In the genomic region with DNA sequence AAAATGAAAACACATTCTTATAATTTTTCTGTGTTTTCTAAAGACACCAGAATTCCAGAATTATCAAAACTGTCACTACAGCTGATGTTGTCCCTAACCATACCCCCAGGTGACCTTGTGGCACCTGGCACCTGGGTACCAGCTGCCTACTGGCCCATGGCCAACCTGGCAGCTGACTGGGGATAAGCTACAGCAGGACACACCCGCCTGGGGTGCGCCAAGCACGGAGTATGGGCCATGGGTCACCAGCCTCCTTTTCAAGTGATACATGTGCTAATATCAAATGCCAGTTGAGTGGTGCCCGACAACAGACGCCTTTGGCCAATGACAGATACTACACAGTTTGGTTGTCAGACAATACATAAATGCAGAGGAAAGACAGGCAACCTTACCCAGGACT, we compare ENCODE assay signal across 26 mouse cellular contexts. TPM values are rescaled to one million over a fixed set of nuclear protein-coding genes. Genes with fewer than 3 reads are reported as not detected.
DNase-seq lines count a peak whose midpoint lies in the region; ATAC-seq and TF ChIP-seq lines count a peak whose summit lies in the region.
"Had no signal": no experiment of that assay in that cellular context is flagged by ENCODE, and none has a peak within 500 bp of the region (broad histone marks: within the 10 kb centered on the region; RNA-seq: fewer than 3 reads in every experiment).

No protein-coding gene starts in this region.

- peak; percentile 63; the same call in 1 of the 2 replicates for ATAC-seq in stomach, postnatal 0 days (ENCODE audit: low FRiP score, low TSS enrichment)
- ATAC-seq: forebrain, embryonic 14.5 days; forebrain, postnatal 0 days; Patski had no signal

- WGBS in heart, adult 2 months: 68% methylated on average over 5 of the region's 5 CpGs
- 58% methylated on average over 5 of the region's 5 CpGs for WGBS in kidney, adult 2 months
- 71% methylated on average over 5 of the region's 5 CpGs for WGBS in stomach, postnatal 0 days

- TF ChIP-seq POLR2A in heart, adult 2 months (IDR thresholded peaks at IDR 0.05; ENCODE audit: insufficient read depth, low read depth, low read length): no peak
- no peak for TF ChIP-seq POLR2A in kidney, adult 2 months (IDR thresholded peaks at IDR 0.05; ENCODE audit: low read depth, low read length)
- TF ChIP-seq POLR2A in brain, embryonic 14.5 days (IDR thresholded peaks at IDR 0.05; ENCODE audit: borderline replicate concordance, extremely low read depth, insufficient read depth, insufficient read length, poor library complexity, severe bottlenecking): no peak

- intact Hi-C loops in heart, adult 2 months (cut with DNase I): no loop called here

- H3K9me3 ChIP-seq in stomach, postnatal 0 days (ENCODE audit: control insufficient read depth, low read length): no peaks in the 10 kb centered on the region

- H3K9ac ChIP-seq in heart, adult 2 months (ENCODE audit: low read depth, low read length): no peak overlapping the region
- no peak overlapping the region for H3K9ac ChIP-seq in stomach, postnatal 0 days (ENCODE audit: low read length)
- H3K9ac ChIP-seq: embryonic facial prominence, embryonic 12.5 days; embryonic facial prominence, embryonic 15.5 days; forebrain, postnatal 0 days; hindbrain, embryonic 14.5 days had no signal

- H3K36me3 ChIP-seq in heart, adult 2 months (ENCODE audit: control insufficient read depth, insufficient read depth, low read length): no peaks in the 10 kb centered on the region
- no peaks in the 10 kb centered on the region for H3K36me3 ChIP-seq in kidney, adult 2 months (ENCODE audit: control insufficient read depth, insufficient read depth, low read length)
- H3K36me3 ChIP-seq in stomach, postnatal 0 days (ENCODE audit: control insufficient read depth, insufficient read depth, low read length): no peaks in the 10 kb centered on the region
- H3K36me3 ChIP-seq: embryonic facial prominence, embryonic 12.5 days; embryonic facial prominence, embryonic 15.5 days; G1E; hindbrain, embryonic 10.5 days had no signal

- no peaks in the 10 kb centered on the region for H3K79me2 ChIP-seq in heart, adult 2 months (replicated peaks; ENCODE audit: control insufficient read depth, insufficient read depth, low read length)

- no peak overlapping the region for H3K4me3 ChIP-seq in heart, adult 2 months
- H3K4me3 ChIP-seq in kidney, adult 2 months (ENCODE audit: insufficient read depth, low read depth, low read length): no peak overlapping the region
- no peak overlapping the region for H3K4me3 ChIP-seq in stomach, postnatal 0 days (ENCODE audit: low read depth, low read length)
- H3K4me3 ChIP-seq: embryonic facial prominence, embryonic 12.5 days; embryonic facial prominence, embryonic 15.5 days; gastrocnemius, adult 2 months; hindbrain, embryonic 10.5 days had no signal

- DNase-seq in heart, adult 11 months: peak; percentile 88
- no peak for DNase-seq in heart, adult 2 months
- peak; percentile 14 for DNase-seq in kidney, postnatal 10 days
- DNase-seq in kidney, adult 2 months: no peak
- DNase-seq in brain, embryonic 14.5 days (ENCODE audit: low read depth): peak; percentile 12
- peak; percentile 50 for DNase-seq in stomach, postnatal 0 days (ENCODE audit: low spot score)
- no peak for DNase-seq in adipocyte (ENCODE audit: low spot score)
- DNase-seq: adrenal gland, adult 2 months; adrenal gland, postnatal 14 days; B cell, adult 2 months; cerebellum, adult 11-12 months; cerebellum, adult 8-10 months; forebrain, postnatal 0 days; gastrocnemius, adult 2 months; gastrocnemius, postnatal 14 days; heart, adult 18-20 months; heart, postnatal 10 days; heart, postnatal 36 days had no signal

- H3K27me3 ChIP-seq in heart, adult 2 months (ENCODE audit: control insufficient read depth, insufficient read depth, low read length): no peaks in the 10 kb centered on the region
- no peaks in the 10 kb centered on the region for H3K27me3 ChIP-seq in kidney, adult 2 months (replicated peaks; ENCODE audit: control insufficient read depth, insufficient read depth, low read length)
- H3K27me3 ChIP-seq in stomach, postnatal 0 days (ENCODE audit: control insufficient read depth, insufficient read depth, low read length): no peaks in the 10 kb centered on the region
- H3K27me3 ChIP-seq: embryonic facial prominence, embryonic 12.5 days; embryonic facial prominence, embryonic 15.5 days had no signal

- H3K27ac ChIP-seq in heart, adult 2 months: no peak overlapping the region
- no peak overlapping the region for H3K27ac ChIP-seq in kidney, adult 2 months (ENCODE audit: insufficient read depth, low read depth, low read length)
- no peak overlapping the region for H3K27ac ChIP-seq in stomach, postnatal 0 days (replicated peaks)
- H3K27ac ChIP-seq: embryonic facial prominence, embryonic 12.5 days; embryonic facial prominence, embryonic 15.5 days; gastrocnemius, adult 2 months; hindbrain, embryonic 10.5 days; hindbrain, embryonic 14.5 days had no signal

- no peak for TF ChIP-seq EP300 in heart, adult 2 months (IDR thresholded peaks at IDR 0.05; ENCODE audit: insufficient read depth, low read depth, low read length)
- no peak for TF ChIP-seq EP300 in stomach, postnatal 0 days (optimal IDR thresholded peaks at IDR 0.05)

- H3K4me2 ChIP-seq in stomach, postnatal 0 days (replicated peaks; ENCODE audit: low read depth): no peak overlapping the region
- H3K4me2 ChIP-seq: embryonic facial prominence, embryonic 12.5 days; embryonic facial prominence, embryonic 15.5 days; heart, embryonic 11.5 days; hindbrain, embryonic 14.5 days had no signal

- TF ChIP-seq CTCF in heart, adult 2 months (IDR thresholded peaks at IDR 0.05): no peak
- TF ChIP-seq CTCF in kidney, adult 2 months (conservative IDR thresholded peaks at IDR 0.05; ENCODE audit: insufficient read depth, insufficient read length, low read depth, low read length): no peak
- no peak for TF ChIP-seq CTCF in brain, embryonic 14.5 days (IDR thresholded peaks at IDR 0.05; ENCODE audit: borderline replicate concordance, extremely low read depth, insufficient read depth, insufficient read length)
- no peak for TF ChIP-seq CTCF in stomach, postnatal 0 days (IDR thresholded peaks at IDR 0.05; ENCODE audit: low read depth)

- H3K4me1 ChIP-seq in heart, adult 2 months (ENCODE audit: control insufficient read depth, insufficient read depth, low read length): no peaks in the 10 kb centered on the region
- H3K4me1 ChIP-seq in kidney, adult 2 months (ENCODE audit: control insufficient read depth, insufficient read depth, low read length): no peaks in the 10 kb centered on the region
- H3K4me1 ChIP-seq in stomach, postnatal 0 days (replicated peaks; ENCODE audit: control insufficient read depth, insufficient read depth): no peaks in the 10 kb centered on the region
- H3K4me1 ChIP-seq: embryonic facial prominence, embryonic 12.5 days; embryonic facial prominence, embryonic 15.5 days; hindbrain, embryonic 10.5 days had no signal

RNA-seq across cellular contexts. Expression of a gene that starts 26.3 kb away (rescaled TPM):
- 10 to 100 TPM; 48.0 to 48.1 TPM for total RNA-seq in heart, adult 2 months (2021)
- 10.8 and 16.4 TPM in 2 replicates for polyA plus RNA-seq in heart, adult 2 months (2012; rRNA removed)
- 8.7 and 14.8 TPM in 2 replicates for polyA plus RNA-seq in kidney, adult 2 months (2012; rRNA removed)
- polyA plus RNA-seq in brain, embryonic 14.5 days (2012; rRNA removed): 63.0 and 66.6 TPM in 2 replicates
- polyA plus RNA-seq in stomach, postnatal 0 days (2015; fragmentation: Nextera tagmentation; extraction: Ambion mirVana): 80.6 and 81.2 TPM in 2 replicates

RNA-seq across cellular contexts. Expression of a gene that starts 48.6 kb away (rescaled TPM):
- total RNA-seq in heart, adult 2 months (2021): 1 to 10 TPM in 1 of 2 experiments, under 1 TPM in 1; 0.75 to 1.0 TPM
- 0.43 and 0.59 TPM in 2 replicates for polyA plus RNA-seq in heart, adult 2 months (2012; rRNA removed)
- polyA plus RNA-seq in kidney, adult 2 months (2012; rRNA removed): 0.16 and 0.33 TPM in 2 replicates
- polyA plus RNA-seq in brain, embryonic 14.5 days (2012; rRNA removed): 1.8 and 4.1 TPM in 2 replicates
- polyA plus RNA-seq in stomach, postnatal 0 days (2015; fragmentation: Nextera tagmentation; extraction: Ambion mirVana): 0.67 and 0.70 TPM in 2 replicates
- polyA plus RNA-seq: G1E had no signal

Comparison
In these comparisons a context has a peak if more than half of its experiments do, and no peak if none do; other contexts are left out.
1. DNase-seq: peak in heart, adult 11 months (single experiment), kidney, postnatal 10 days (single experiment), brain, embryonic 14.5 days (single experiment) and stomach, postnatal 0 days (single experiment); none in heart, adult 2 months (0 of 2), kidney, adult 2 months (single experiment) and adipocyte (single experiment).